Mouse (Mus musculus): ENCODE measurements around the gene Sit1.

- TF ChIP-seq CTCF (IDR thresholded peaks at IDR 0.05; ENCODE audit: low read depth, low read length) (no peak), EP300 (IDR thresholded peaks at IDR 0.05; ENCODE audit: insufficient read depth, low read depth, low read length) (no peak), POLR2A (IDR thresholded peaks at IDR 0.05; ENCODE audit: insufficient read depth, low read length) (no peak)
Measured at GRCm38 (mm10) chr4:43504269-43504668, 20.7 kb upstream of the Sit1 start.
